Mouse (Mus musculus): ENCODE measurements around the gene Duxbl3. TPM values are rescaled to one million over a fixed set of nuclear protein-coding genes. Genes with fewer than 3 reads are reported as not detected.
A peak's percentile ranks its signal among the peaks of the same experiment; 100 is the strongest.
"Not testable (repeated sequence)": the region's sequence is repeated elsewhere in the genome, so short reads cannot be mapped to it uniquely, and the experiment has no call there.

Duxbl3 gene
- 1 to 10 TPM; 1.9 to 2.3 TPM for total RNA-seq (2021)

DNA sequence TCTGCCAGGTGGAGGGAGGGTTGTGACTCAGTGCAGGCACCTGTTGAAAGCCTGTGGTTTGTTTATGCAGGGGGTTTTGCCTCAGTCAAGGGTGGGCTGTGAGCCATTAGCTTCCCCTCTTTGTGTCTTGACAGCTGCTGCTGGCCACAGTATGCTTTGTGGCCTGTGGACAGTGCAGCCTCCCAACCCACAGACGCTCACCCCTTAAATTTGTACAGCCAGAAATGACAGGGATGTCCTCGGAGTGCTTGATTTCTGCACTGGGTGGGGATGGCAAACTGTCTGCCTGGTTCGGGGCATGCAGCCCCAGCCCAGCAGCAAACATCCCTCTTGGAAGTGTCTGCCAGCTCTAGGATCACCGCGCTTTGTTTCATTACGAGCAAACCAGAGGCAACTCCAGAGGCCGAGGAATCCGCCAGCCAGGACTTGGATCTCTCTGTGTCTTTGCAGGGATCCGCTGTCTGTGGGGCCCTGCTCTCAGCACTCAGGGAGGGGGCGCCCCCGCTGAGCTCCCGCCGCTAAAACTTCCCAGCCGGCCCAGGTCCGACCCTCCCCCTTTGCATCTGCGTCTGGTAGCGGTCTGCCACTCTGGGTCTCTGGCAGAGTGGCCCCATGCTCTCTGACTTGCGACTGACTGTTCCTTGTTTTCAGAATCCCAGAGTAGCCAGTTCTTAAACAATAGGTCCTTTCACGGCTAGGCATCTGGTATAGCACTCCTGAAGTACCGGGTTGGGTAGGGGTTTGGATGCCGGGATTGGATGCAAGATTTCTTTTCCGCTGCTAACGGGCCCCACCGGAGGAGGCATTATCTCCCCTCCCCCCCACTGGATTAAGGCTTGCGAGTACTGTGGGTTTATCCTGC lies at the start of gene Duxbl3:
Duxbl3 (plus strand) TSS at position 207 of the 862 bp plus-strand sequence.
- DNase-seq = not testable (repeated sequence)

GRCm38 (mm10) chr14:26216233-26217000 lies 41.3 kb upstream of the Duxbl3 start:
- not testable (repeated sequence) for DNase-seq

GRCm38 (mm10) chr14:26237183-26237582 lies 20.6 kb upstream of the Duxbl3 start:
- not testable (repeated sequence) for DNase-seq

GRCm38 (mm10) chr14:26258729-26259128 lies 967 bp downstream of the Duxbl3 start:
- not testable (repeated sequence) for DNase-seq

GRCm38 (mm10) chr14:26286737-26287136 lies 29.0 kb downstream of the Duxbl3 start:
- DNase-seq = not testable (repeated sequence)

GRCm38 (mm10) chr14:26293859-26294258 lies 36.1 kb downstream of the Duxbl3 start:
- DNase-seq = no peak

- no peak for DNase-seq
Measured at GRCm38 (mm10) chr14:26297055-26297454, 39.3 kb downstream of the Duxbl3 start.

DNA sequence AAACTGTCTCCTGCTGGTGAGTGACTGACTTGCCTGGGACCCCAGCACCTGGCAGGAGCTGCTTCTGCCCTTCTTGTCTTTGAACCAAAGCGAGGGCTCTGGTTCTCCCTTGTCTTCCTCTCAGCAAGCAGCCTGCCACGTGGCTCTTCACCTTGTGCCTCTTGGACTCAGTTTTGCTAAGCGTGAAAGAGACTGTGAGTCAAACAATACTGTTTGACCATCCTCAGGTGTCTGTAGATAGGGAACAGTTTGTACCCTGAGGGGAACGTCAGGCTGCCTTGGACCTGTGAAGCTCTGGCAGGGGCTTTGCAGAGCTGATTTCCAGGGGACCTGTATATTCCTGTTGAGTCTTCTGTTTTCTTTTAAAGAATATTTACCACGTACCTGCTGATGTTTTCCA lies 39.7 kb downstream of the Duxbl3 start:
- DNase-seq = no peak

- peak; percentile 68 for DNase-seq
Measured at GRCm38 (mm10) chr14:26303111-26303510, 45.3 kb downstream of the Duxbl3 start.

DNA sequence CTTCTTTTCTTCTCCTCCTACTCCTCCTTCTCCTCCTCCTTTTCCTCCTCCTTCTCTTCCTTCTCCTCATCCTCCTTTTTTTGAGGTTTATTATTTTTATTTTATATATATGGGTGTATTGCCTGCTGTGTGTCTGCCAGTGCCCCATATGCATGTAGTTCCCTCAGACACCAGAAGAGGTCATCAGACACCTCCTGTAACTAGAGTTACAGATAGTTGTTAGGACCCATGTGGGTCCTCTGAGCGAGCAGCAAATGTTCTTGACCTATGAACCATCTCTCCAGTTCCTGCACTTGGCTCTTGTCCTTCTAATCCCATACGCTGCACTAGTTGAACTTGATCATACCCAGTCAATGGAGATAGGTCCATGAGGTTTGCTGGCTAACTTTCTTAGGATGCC lies 48.3 kb downstream of the Duxbl3 start:
- peak; percentile 40 for DNase-seq

GRCm38 (mm10) chr14:26308813-26309212 lies 51.1 kb downstream of the Duxbl3 start:
- no peak for DNase-seq

DNA sequence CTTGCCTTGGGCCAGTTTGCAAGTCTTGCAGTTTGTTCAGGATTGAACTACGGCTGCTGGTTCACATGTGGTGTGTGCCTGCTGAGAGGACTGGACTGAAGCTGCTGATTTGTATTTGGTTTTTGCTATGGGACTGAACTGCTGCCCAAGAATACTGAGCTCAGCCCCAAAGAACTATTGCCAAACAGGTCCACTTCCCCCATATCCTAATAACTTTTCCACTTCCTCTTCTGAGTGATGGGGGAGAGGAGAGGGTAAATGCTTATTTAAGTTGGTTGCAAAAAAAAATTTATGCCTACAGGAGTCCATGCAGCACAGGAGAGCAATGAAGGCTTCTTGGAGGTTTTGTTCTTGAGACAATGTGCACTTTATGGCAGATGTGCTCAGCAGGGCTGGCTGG lies 51.7 kb downstream of the Duxbl3 start:
- DNase-seq = no peak

DNA sequence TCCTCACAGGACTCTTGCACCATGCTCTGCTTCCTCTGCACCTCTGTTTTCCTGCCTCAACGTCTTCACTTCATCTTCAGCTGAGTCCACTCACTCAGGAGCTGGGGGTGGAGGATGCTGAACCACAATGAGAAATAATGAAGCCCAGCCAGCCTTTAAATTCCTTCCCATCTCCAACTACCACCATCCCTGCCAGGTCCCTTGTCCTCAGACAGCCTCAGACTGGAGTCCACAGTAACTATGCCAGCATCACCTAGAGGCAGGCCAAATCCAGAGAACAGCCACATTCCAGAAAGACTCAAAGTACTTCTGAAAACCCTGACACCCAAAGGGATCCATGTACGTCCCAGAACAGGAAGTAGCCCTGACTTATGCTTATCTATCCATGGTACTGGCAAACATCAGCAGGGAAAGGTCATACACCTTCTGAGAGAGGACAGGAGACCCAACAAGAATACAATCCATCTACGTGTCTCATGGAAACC lies 58.5 kb downstream of the Duxbl3 start:
- DNase-seq = peak; percentile 11

Other genes starting within 250 kb of the Duxbl3 start
- gene Gm9780, start 215.3 kb upstream of the Duxbl3 start, total RNA-seq (2021) = 10 to 100 TPM; 10.1 to 18.1 TPM
- gene Tmem254c, start 190.6 kb upstream of the Duxbl3 start, total RNA-seq (2021) = 10 to 100 TPM; 15.5 to 31.0 TPM
- gene Cphx2, start 176.4 kb upstream of the Duxbl3 start, total RNA-seq (2021) = not detected
- gene Cphx3, start 175.7 kb upstream of the Duxbl3 start, total RNA-seq (2021) = not detected
- under 1 TPM; 0.24 to 0.61 TPM for gene Duxbl2, start 139.6 kb upstream of the Duxbl3 start, total RNA-seq (2021)
- gene Plac9b, start 75.5 kb upstream of the Duxbl3 start, total RNA-seq (2021) = 10 to 100 TPM; 49.7 to 59.8 TPM
- gene Tmem254b, start 50.9 kb upstream of the Duxbl3 start, total RNA-seq (2021) = 1 to 10 TPM; 6.3 to 8.0 TPM